Mouse (Mus musculus): ENCODE measurements around the gene Abhd13. TPM values are rescaled to one million over a fixed set of nuclear protein-coding genes. Genes with fewer than 3 reads are reported as not detected.
A peak's percentile ranks its signal among the peaks of the same experiment; 100 is the strongest.

Abhd13 gene
- polyA plus RNA-seq, 1 experiment from 2014 or later: 19.8 TPM

DNA sequence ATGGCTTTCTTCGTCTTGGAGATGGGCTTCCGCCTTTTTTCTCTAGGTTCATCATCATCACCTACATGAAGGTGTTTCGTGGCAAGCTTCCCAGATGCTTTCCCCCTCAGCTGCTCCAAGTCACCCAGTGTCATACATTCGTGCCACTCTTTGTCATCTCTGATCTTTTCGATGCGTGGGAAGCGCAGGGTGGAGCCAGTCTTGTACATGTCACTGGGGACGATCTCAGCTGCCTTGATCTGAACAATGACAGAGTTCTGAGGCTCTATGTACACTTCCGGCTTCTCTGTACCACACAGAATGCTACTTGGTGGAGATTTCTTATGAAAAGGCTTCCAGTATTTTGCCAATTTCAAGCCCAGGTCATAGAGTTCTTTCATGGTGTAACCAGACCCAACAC lies 5.6 kb upstream of the Abhd13 start:
- Histone ChIP-seq H3K27me3 (ENCODE audit: control insufficient read depth, insufficient read depth, low read length) (no peaks in the 10 kb centered on the region), H3K36me3 (ENCODE audit: control insufficient read depth, insufficient read depth, low read length) (peaks cover 4% of the 10 kb centered on the region; the same call in 1 of the 2 replicates), H3K4me1 (replicated peaks; ENCODE audit: control insufficient read depth, insufficient read depth, low read length) (no peaks in the 10 kb centered on the region), H3K27ac (ENCODE audit: low read depth, low read length) (no peak overlapping the region), H3K9ac (ENCODE audit: low read depth, low read length) (no peak overlapping the region), H3K4me2 (replicated peaks; ENCODE audit: low read depth, low read length) (no peak overlapping the region), H3K4me3 (ENCODE audit: low read depth, low read length) (no peak overlapping the region), H3K9me3 (ENCODE audit: control insufficient read depth, low read length) (no peaks in the 10 kb centered on the region)
- DNase-seq (ENCODE audit: low spot score) (no peak), ATAC-seq (ENCODE audit: low FRiP score) (no peak)
- 94% methylated on average over 9 of the region's 9 CpGs for WGBS

DNA sequence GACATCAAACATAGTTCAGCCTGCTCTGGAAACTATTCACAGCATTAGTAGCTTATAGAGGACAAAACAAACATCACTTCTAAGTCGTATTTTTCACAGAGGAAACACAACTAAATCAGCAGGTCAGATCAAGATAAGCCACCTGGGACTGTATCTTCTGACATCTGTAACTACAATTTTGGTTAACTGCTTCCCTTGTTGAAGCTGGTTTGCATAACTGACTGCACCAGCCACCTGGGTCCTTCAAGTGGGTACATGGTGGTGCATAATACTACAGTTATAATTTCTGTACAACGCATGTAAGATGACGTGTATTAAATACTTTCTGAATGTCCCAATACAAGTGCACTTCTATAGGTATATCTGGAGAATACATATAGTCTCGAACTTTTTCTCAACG lies 2.2 kb upstream of the Abhd13 start:
- no peaks in the 10 kb centered on the region for H3K27me3 ChIP-seq (ENCODE audit: control insufficient read depth, insufficient read depth, low read length)
- H3K27ac ChIP-seq (ENCODE audit: low read depth, low read length): no peak overlapping the region
- WGBS: 50% methylated on average over 5 of the region's 5 CpGs
- DNase-seq (ENCODE audit: low spot score) (no peak), ATAC-seq (ENCODE audit: low FRiP score) (no peak)
- H3K4me2 ChIP-seq (replicated peaks; ENCODE audit: low read depth, low read length): peak overlapping the region; percentile 60
- peaks cover 4% of the 10 kb centered on the region; the same call in 1 of the 2 replicates for H3K36me3 ChIP-seq (ENCODE audit: control insufficient read depth, insufficient read depth, low read length)
- H3K4me3 ChIP-seq (ENCODE audit: low read depth, low read length): peak overlapping the region; percentile 65
- 0 out of 2 replicates have a peak overlapping the region, but pooled peaks have one; percentile 27 for H3K9ac ChIP-seq (ENCODE audit: low read depth, low read length)
- H3K4me1 ChIP-seq (replicated peaks; ENCODE audit: control insufficient read depth, insufficient read depth, low read length): no peaks in the 10 kb centered on the region; the same call in 1 of the 2 replicates
- H3K9me3 ChIP-seq (ENCODE audit: control insufficient read depth, low read length): no peaks in the 10 kb centered on the region

DNA sequence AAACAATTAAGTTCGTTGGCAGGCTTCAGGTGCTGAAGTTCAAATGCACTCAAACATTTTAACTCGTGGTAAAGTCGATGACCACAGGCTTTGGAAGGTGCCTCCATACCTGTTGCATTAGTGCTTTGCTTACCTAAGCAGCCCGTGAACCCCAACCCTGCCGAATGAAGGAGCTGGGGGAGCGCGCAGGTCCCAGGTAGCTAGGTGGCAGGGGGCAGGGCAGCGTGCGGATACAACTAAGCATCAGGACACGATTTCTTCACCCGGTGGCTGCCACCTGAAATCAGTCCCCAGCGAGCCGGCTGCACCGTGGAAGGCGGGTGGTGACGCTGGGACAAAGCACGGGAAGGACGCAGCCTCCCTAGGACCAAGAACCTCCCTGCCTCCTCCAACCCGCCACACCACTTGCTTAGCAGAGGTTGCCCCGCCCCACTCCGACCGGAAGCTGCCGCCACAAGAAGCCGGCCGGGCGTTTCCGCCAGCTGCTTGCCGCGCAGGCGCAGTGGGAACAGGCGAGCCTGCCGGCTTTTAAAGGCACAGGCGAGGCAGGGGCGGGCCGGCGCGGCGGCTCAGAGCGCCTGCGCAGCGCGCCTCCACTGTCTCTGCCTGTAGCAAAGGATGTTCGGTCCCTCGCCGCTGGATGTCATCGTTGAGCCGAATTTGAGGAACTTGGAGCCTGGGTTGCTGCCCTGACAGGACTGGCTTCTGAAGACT lies 1.5 kb upstream of the Abhd13 start:
- no peaks in the 10 kb centered on the region for H3K9me3 ChIP-seq (ENCODE audit: control insufficient read depth, low read length)
- H3K27ac ChIP-seq (ENCODE audit: low read depth, low read length): peak overlapping the region; percentile 10; the same call in 1 of the 2 replicates
- peaks cover 4% of the 10 kb centered on the region; the same call in 1 of the 2 replicates for H3K36me3 ChIP-seq (ENCODE audit: control insufficient read depth, insufficient read depth, low read length)
- H3K4me1 ChIP-seq (replicated peaks; ENCODE audit: control insufficient read depth, insufficient read depth, low read length): no peaks in the 10 kb centered on the region; the same call in 1 of the 2 replicates
- under 1% methylated on average over 47 of the region's 47 CpGs for WGBS
- H3K9ac ChIP-seq (ENCODE audit: low read depth, low read length): peak overlapping the region; percentile 71; the same call in 1 of the 2 replicates
- no peaks in the 10 kb centered on the region for H3K27me3 ChIP-seq (ENCODE audit: control insufficient read depth, insufficient read depth, low read length)
- H3K4me3 ChIP-seq (ENCODE audit: low read depth, low read length): peak overlapping the region; percentile 65
- peak overlapping the region; percentile 60 for H3K4me2 ChIP-seq (replicated peaks; ENCODE audit: low read depth, low read length)
- ATAC-seq (ENCODE audit: low FRiP score) (peak; percentile 95), DNase-seq (ENCODE audit: low spot score) (peak; percentile 99)

DNA sequence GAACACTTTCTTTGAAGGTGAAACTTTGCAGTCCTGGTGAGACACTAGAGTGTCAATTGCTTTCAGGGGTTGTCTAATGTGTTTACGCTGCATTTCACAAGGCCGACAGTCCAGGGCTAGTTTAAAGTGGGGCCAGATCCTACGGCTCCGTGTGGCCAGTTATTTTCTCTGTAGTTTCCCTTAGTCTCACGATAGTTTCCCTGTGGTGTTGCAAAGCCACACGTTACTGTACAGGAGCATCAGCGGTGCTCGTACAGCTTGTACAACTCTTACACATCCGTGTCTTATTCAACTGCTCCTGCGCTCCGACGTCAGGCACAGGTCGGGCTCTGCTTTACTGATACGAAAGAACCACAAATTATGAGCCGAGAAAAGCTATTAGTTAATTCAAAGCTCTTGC lies 491 bp upstream of the Abhd13 start:
- 49% methylated on average over 15 of the region's 15 CpGs for WGBS
- Histone ChIP-seq H3K36me3 (ENCODE audit: control insufficient read depth, insufficient read depth, low read length) (no peaks in the 10 kb centered on the region; the same call in 1 of the 2 replicates), H3K4me3 (ENCODE audit: low read depth, low read length) (peak overlapping the region; percentile 88), H3K27me3 (ENCODE audit: control insufficient read depth, insufficient read depth, low read length) (no peaks in the 10 kb centered on the region), H3K4me2 (replicated peaks; ENCODE audit: low read depth, low read length) (peak overlapping the region; percentile 31), H3K27ac (ENCODE audit: low read depth, low read length) (no peak overlapping the region), H3K4me1 (replicated peaks; ENCODE audit: control insufficient read depth, insufficient read depth, low read length) (no peaks in the 10 kb centered on the region; the same call in 1 of the 2 replicates), H3K9me3 (ENCODE audit: control insufficient read depth, low read length) (no peaks in the 10 kb centered on the region), H3K9ac (ENCODE audit: low read depth, low read length) (peak overlapping the region; percentile 83)
- DNase-seq (ENCODE audit: low spot score) (peak; percentile 19), ATAC-seq (ENCODE audit: low FRiP score) (0 out of 2 replicates have a peak, but pooled peaks have one; percentile 13)

DNA sequence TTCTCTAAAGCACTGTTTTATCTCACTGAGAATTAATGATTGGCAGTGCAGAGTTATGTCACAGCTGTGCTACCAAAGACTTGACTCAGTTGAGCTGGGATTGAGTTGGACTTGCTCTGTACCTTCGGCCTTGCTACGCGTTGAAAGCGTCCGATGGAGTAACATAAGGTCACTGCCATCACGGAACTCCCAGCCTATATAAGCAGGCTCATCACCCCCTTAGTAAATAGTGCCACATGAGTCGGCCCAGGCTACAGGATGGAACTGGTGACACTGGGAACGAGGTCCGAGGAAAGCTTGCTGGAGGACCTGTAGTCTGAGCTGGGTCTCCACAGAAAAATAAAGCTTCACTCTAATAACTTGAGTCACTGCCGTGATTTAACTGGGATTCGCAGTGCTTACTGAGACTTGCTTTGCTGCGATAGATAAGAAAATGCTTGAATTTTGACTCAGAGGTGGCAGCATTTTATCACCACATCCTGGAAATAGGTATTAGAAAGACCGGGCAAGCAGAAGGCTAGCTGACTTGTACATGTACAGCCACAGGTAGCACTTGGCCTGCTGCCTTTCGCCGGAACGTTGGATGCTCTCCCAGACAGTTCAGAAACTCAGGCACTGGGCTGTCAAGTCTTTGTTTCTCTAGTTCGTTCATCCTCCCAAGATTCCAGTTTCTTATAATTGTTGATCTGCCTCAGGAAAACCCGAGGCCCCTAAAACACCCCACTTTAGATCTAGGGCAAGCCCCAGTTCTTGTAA lies 1.1 kb downstream of the Abhd13 start:
- Histone ChIP-seq H3K27me3 (ENCODE audit: control insufficient read depth, insufficient read depth, low read length) (no peaks in the 10 kb centered on the region), H3K9ac (ENCODE audit: low read depth, low read length) (peak overlapping the region; percentile 83), H3K9me3 (ENCODE audit: control insufficient read depth, low read length) (no peaks in the 10 kb centered on the region), H3K36me3 (ENCODE audit: control insufficient read depth, insufficient read depth, low read length) (no peaks in the 10 kb centered on the region), H3K27ac (ENCODE audit: low read depth, low read length) (no peak overlapping the region), H3K4me1 (replicated peaks; ENCODE audit: control insufficient read depth, insufficient read depth, low read length) (no peaks in the 10 kb centered on the region; the same call in 1 of the 2 replicates), H3K4me3 (ENCODE audit: low read depth, low read length) (peak overlapping the region; percentile 88), H3K4me2 (replicated peaks; ENCODE audit: low read depth, low read length) (peak overlapping the region; percentile 71)
- WGBS: 62% methylated on average over 18 of the region's 18 CpGs
- DNase-seq (ENCODE audit: low spot score) (no peak), ATAC-seq (ENCODE audit: low FRiP score) (no peak)

DNA sequence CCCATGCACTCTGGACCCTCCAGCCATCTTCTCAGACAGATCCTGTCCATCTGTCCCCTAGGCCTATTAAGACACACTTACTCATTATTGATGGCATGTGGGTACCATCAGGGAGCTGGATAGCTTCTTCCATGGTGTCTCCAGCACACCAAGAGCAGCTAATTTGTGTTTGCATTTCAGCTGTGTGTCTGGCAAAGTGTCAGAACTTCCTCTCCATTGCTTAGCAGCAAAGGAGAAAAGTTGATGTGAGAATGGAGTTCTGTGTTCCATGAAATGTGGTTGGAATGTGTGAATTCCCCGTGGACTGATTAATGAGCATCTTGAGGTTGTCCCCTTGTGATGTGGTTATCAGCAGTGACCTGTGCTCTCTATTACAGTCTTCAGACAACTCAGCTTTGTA lies 2.2 kb downstream of the Abhd13 start:
- 84% methylated on average over 1 of the region's 1 CpGs for WGBS
- Histone ChIP-seq H3K27ac (ENCODE audit: low read depth, low read length) (no peak overlapping the region), H3K4me1 (replicated peaks; ENCODE audit: control insufficient read depth, insufficient read depth, low read length) (no peaks in the 10 kb centered on the region; the same call in 1 of the 2 replicates), H3K9ac (ENCODE audit: low read depth, low read length) (no peak overlapping the region), H3K4me2 (replicated peaks; ENCODE audit: low read depth, low read length) (no peak overlapping the region), H3K27me3 (ENCODE audit: control insufficient read depth, insufficient read depth, low read length) (no peaks in the 10 kb centered on the region), H3K4me3 (ENCODE audit: low read depth, low read length) (no peak overlapping the region), H3K36me3 (ENCODE audit: control insufficient read depth, insufficient read depth, low read length) (no peaks in the 10 kb centered on the region), H3K9me3 (ENCODE audit: control insufficient read depth, low read length) (no peaks in the 10 kb centered on the region)
- ATAC-seq (ENCODE audit: low FRiP score) (no peak), DNase-seq (ENCODE audit: low spot score) (no peak)

DNA sequence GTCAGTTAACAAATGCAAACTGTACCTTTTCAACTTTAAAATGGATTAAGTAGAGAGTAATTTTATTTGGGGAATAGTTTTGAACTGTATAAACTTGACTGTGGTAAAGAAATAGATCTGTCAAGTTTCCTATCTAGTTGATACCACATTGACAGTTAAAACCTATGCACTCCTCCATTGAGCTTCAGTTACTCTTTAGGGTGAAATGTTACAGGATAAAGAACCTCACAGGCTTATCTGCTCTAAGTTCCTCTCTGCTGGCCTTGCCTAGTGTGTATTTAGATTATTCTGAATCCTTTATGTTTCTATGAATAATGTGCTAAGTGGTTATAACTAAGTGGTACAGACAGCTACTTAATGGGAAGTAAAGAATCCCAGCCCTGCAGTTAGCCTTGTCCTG lies 2.7 kb downstream of the Abhd13 start:
- DNase-seq (ENCODE audit: low spot score) (no peak), ATAC-seq (ENCODE audit: low FRiP score) (no peak)
- Histone ChIP-seq H3K4me2 (replicated peaks; ENCODE audit: low read depth, low read length) (no peak overlapping the region), H3K27ac (ENCODE audit: low read depth, low read length) (no peak overlapping the region), H3K9me3 (ENCODE audit: control insufficient read depth, low read length) (no peaks in the 10 kb centered on the region), H3K36me3 (ENCODE audit: control insufficient read depth, insufficient read depth, low read length) (no peaks in the 10 kb centered on the region), H3K4me1 (replicated peaks; ENCODE audit: control insufficient read depth, insufficient read depth, low read length) (no peaks in the 10 kb centered on the region; the same call in 1 of the 2 replicates), H3K9ac (ENCODE audit: low read depth, low read length) (no peak overlapping the region), H3K4me3 (ENCODE audit: low read depth, low read length) (no peak overlapping the region), H3K27me3 (ENCODE audit: control insufficient read depth, insufficient read depth, low read length) (no peaks in the 10 kb centered on the region)

DNA sequence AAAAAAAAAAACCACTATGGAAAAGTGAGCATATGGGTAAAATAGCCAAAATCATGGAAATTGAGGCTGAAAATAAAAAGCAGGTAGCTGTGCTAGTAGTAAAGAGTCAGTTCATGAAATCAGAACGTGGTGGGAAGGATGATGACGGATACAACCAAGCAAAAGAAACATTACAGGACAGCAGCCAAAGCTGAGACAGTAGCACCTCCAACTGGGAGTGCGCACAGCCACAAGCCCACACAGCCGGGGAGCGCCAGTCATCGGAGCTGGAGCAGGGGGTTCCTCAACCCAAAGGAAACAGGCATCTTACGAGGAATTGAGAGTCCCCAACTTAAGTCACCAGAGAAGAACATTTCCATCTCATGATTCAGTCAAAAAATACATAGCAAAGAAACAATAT lies 26.6 kb downstream of the Abhd13 start:
- H3K4me3 ChIP-seq (ENCODE audit: low read depth, low read length): no peak overlapping the region
- no peak overlapping the region for H3K9ac ChIP-seq (ENCODE audit: low read depth, low read length)
- no peaks in the 10 kb centered on the region for H3K27me3 ChIP-seq (ENCODE audit: control insufficient read depth, insufficient read depth, low read length)
- no peaks in the 10 kb centered on the region for H3K36me3 ChIP-seq (ENCODE audit: control insufficient read depth, insufficient read depth, low read length)
- no peak overlapping the region for H3K4me2 ChIP-seq (replicated peaks; ENCODE audit: low read depth, low read length)
- no peaks in the 10 kb centered on the region for H3K9me3 ChIP-seq (ENCODE audit: control insufficient read depth, low read length)
- H3K27ac ChIP-seq (ENCODE audit: low read depth, low read length): no peak overlapping the region
- ATAC-seq (ENCODE audit: low FRiP score) (no peak), DNase-seq (ENCODE audit: low spot score) (no peak)
- 83% methylated on average over 7 of the region's 7 CpGs for WGBS
- 0 out of 2 replicates have a peak, but pooled peaks cover 3% of the 10 kb centered on the region for H3K4me1 ChIP-seq (replicated peaks; ENCODE audit: control insufficient read depth, insufficient read depth, low read length)

All from hindbrain, embryonic 11.5 days (tissue).